Mouse (Mus musculus): ENCODE data around the gene Bcl2l14. TPM values are rescaled to one million over a fixed set of nuclear protein-coding genes. Genes with fewer than 3 reads are reported as not detected.
A peak's percentile ranks its signal among the peaks of the same experiment; 100 is the strongest.

Bcl2l14 gene
- total RNA-seq, 2 experiments from 2014 or later, result not detected

- no peak overlapping the region for H3K4me3 ChIP-seq
- peak; percentile 66 for TF ChIP-seq CTCF (conservative IDR thresholded peaks at IDR 0.05)
- no peak overlapping the region for H3K27ac ChIP-seq
- no peak for DNase-seq (ENCODE audit: low spot score in 2 of 2)
These were observed 73.2 kb downstream of the Bcl2l14 start for GRCm38 (mm10) chr6:134469297-134469696.

GRCm38 (mm10) chr6:134470857-134471256 is 74.7 kb downstream of the Bcl2l14 start:
- peak; percentile 58 to 62 for DNase-seq (ENCODE audit: low spot score in 2 of 2)
- H3K4me3 ChIP-seq, result no peak overlapping the region
- H3K27ac ChIP-seq, result peak overlapping the region; percentile 36; the same call in 1 of the 2 replicates
- no peak for TF ChIP-seq CTCF (conservative IDR thresholded peaks at IDR 0.05)

GRCm38 (mm10) chr6:134473143-134473561 is 77.0 kb downstream of the Bcl2l14 start:
- Histone ChIP-seq H3K27ac (no peak overlapping the region), H3K4me3 (no peak overlapping the region)
- no peak for TF ChIP-seq CTCF (conservative IDR thresholded peaks at IDR 0.05)
- DNase-seq (ENCODE audit: low spot score in 2 of 2), result no peak

GRCm38 (mm10) chr6:134479481-134479880 is 83.4 kb downstream of the Bcl2l14 start:
- no peak overlapping the region for H3K4me3 ChIP-seq
- no peak for TF ChIP-seq CTCF (conservative IDR thresholded peaks at IDR 0.05)
- no peak for DNase-seq (ENCODE audit: low spot score in 2 of 2)
- H3K27ac ChIP-seq, result no peak overlapping the region

GRCm38 (mm10) chr6:134486318-134486717 is 90.2 kb downstream of the Bcl2l14 start:
- no peak for DNase-seq (ENCODE audit: low spot score in 2 of 2)
- Histone ChIP-seq H3K4me3 (no peak overlapping the region), H3K27ac (no peak overlapping the region)
- TF ChIP-seq CTCF (conservative IDR thresholded peaks at IDR 0.05), result no peak

Other genes with a start within 250 kb of the Bcl2l14 start
- 10 to 100 TPM; 49.2 to 54.5 TPM for gene Lrp6, start 170.6 kb downstream of the Bcl2l14 start, total RNA-seq (2021)
- 1 to 10 TPM; 9.1 TPM for gene Mansc1, start 236.2 kb downstream of the Bcl2l14 start, total RNA-seq (2021)
- 10 to 100 TPM; 36.3 to 40.7 TPM for gene Borcs5, start 243.2 kb downstream of the Bcl2l14 start, total RNA-seq (2021)